Mouse (Mus musculus) forelimb bud, embryonic 11.5 days (tissue): ENCODE results near the gene Hoxc13.

Source experiments
- DNase-seq: peaks from one replicate; pipeline ENCODE4 v3.0.0-alpha.2; 2012; ENCODE audit warnings: low read depth, low spot score

Gene Hoxc13

GRCm38 (mm10) chr15:102936279-102936972 is 15.5 kb downstream of the Hoxc13 start, which contains the start of gene Hoxc12:
Hoxc12 (plus strand) TSS chr15:102936757.
- DNase-seq = no peak

DNA sequence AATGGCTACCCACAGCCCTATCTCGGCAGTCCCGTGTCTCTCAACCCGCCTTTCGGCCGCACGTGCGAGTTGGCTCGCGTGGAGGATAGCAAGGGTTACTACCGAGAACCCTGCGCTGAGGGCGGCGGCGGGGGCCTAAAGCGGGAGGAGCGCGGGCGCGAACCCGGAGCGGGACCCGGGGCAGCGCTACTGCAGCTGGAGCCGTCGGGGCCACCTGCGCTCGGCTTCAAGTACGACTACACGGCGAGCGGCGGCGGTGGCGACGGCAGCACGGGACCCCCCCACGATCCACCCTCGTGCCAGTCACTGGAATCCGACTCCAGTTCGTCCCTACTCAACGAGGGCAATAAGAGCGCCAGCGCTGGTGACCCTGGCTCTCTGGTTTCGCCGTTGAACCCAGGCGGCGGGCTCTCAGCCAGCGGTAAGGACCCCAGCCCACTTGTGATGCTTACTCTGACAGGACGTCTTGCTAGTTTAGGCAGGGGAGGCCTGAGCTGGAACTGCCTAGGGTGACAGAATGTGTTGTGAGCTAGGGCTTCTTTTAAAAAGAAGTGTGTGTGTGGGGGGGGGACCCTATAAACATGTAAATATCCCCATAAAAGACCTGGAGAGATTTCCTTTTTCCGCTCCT is 16.2 kb downstream of the Hoxc13 start:
- DNase-seq = no peak

- DNase-seq = no peak
These were observed 18.6 kb downstream of the Hoxc13 start for GRCm38 (mm10) chr15:102939256-102940155.

GRCm38 (mm10) chr15:102942739-102943467 is 22.0 kb downstream of the Hoxc13 start:
- no peak for DNase-seq

- DNase-seq = no peak
These were observed 22.5 kb downstream of the Hoxc13 start for GRCm38 (mm10) chr15:102943468-102943813.

DNA sequence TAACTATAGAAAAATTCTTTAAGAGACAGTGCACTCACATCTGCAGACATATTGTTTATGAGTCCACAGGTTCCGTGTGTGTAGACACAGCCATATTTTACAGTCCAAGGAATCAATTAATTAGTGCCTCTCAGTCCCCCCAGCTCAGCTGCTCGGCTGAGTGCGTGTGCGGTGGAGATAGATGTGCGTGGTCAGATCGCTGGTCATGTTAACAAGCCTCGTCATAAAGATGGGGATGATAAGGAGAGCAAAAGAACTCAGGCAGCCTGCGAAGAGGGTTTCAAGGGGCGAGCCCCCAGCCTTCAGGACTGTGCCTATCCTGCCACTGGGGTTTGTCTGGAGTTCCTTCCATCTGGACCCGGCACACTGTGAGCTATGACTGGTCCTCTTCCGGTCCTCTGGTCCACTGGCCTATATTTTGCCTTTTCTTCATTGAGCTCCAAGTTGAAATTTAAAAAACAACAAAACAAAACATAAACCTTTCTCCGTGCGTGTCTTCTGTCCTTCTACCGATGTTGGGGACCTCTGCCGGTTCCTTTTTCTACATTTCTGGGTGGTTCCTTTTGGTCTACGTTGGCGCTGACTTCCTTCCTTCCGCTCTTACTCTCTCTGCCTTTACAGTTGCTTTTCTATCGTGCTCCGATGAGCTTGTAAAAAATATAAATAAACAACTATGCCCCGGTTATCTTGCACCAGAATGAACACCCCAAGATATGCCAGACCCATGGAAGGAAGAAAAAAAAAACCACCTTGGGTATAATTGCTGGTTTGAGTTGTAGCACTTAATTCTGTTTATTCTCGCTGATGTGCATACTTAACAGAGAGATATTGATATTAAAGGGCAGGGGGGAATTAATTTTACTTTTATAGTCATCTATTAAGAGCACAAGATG is 24.5 kb downstream of the Hoxc13 start:
- DNase-seq = no peak

DNA sequence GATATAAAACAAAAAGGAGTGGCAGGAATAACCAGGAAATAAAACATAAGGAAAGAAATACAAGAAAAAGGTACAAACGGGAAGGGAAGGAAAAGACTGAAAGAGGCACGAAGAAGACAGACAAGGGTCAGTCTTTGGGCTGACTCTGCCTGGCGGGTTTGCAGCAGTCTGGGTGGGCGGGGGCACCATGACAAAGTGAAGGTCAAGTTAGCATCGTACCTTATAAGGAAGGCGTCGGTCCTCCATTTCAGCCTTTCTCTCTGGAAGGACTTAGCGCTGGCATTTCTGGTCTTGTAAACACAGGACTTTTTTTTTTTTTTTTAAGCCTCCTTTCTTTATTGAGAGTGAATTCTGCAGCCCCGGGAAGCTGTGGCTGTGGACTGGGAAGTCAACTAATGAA is 26.4 kb downstream of the Hoxc13 start:
- no peak for DNase-seq

GRCm38 (mm10) chr15:102948842-102949241 is 27.9 kb downstream of the Hoxc13 start:
- DNase-seq = no peak

- DNase-seq = no peak
These were observed 28.8 kb downstream of the Hoxc13 start for GRCm38 (mm10) chr15:102949696-102950095.

- DNase-seq = no peak
These were observed 30.0 kb downstream of the Hoxc13 start for GRCm38 (mm10) chr15:102950877-102951276.

DNA sequence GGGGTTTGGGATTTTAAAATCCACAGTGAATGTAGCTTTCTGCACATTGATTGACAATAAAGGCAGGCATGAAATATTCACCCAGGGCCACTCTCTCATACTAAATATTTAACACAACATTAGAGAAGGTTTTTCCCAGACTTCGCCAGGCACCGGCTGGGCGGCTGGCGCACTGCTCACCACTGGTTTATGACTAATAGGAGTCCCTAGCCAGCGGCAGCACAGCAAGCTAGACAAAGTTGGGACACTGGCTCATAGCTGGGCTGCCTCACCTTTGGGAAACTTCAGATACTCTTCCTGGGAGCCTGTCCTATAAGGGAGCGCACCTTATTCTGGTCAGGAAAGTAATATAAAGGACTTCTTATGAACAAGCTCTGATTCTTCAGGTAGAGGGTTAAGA is 32.7 kb downstream of the Hoxc13 start:
- DNase-seq = no peak

GRCm38 (mm10) chr15:102954192-102955006 is 33.5 kb downstream of the Hoxc13 start, which contains the start of gene Hoxc11:
Hoxc11 (plus strand) TSS chr15:102954427.
- DNase-seq = no peak

DNA sequence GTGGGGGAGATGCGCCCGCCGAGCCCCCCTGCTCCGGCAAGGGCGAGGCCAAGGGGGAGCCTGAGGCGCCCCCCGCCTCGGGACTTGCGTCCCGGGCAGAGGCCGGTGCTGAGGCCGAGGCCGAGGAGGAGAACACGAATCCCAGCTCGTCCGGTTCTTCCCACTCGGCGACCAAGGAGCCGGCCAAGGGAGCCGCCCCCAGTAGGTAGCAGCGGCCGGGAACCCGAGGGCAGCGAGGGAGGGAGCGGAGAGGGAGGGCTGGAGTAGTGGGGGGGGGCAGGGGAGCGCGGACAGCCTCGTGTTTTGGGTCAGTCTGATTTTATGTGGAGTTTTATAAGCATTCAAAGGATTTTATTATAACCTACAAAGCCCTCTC is 34.1 kb downstream of the Hoxc13 start:
- no peak for DNase-seq

DNA sequence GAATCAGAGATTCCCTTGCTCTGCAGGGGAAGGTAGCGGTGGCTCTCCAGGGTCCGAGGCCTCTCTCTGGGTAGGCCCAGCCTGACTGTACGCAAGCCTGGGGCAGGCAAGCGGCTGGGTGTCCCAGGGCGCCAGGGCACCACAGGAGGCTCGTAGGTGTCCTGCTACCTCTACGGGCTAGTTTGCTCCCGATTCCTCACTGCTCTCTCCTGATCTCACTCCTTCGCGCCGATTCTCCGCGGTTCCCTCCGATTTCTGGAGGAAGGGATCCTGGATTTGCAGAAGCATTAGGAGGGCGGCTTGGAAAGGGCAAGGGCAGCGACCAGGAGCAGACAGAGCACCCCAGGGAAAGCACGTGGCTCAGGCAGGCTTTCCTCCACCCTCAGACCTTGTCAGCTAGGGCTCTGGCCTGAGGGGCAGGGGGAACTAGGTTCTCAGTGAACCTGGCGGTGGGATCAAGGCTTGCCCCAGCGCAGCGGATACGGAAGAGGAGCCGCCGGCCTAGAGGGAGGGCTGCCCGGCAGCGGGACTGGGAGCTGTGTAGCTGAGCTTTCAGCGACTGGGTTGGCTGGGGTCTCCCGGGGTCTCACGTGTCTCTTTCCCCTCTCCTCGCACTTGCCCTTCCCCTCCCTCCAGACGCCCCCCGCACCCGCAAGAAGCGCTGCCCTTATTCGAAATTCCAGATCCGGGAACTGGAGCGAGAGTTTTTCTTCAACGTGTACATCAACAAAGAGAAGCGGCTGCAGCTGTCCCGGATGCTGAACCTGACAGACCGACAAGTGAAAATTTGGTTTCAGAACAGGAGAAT is 35.1 kb downstream of the Hoxc13 start:
- no peak for DNase-seq

DNA sequence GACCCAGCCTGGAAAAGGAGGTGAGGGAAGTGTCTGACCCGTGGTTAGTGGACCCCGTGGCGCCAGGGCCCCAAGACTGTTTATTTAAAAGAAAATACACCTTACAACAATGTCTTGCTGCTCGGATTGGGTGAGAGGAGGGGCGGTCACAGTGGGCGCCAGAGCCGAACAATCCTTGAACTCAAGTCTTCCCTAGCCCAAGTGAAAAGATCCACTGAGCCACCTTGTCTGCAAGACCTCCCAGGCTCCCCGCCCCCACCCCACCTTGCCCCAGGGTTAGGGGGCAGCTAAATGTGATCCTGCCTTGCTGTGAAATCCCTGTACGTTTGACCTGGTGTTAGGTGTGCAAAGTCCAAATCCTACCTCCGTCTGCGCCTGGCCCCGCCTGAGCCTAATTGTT is 36.0 kb downstream of the Hoxc13 start:
- DNase-seq = no peak

DNA sequence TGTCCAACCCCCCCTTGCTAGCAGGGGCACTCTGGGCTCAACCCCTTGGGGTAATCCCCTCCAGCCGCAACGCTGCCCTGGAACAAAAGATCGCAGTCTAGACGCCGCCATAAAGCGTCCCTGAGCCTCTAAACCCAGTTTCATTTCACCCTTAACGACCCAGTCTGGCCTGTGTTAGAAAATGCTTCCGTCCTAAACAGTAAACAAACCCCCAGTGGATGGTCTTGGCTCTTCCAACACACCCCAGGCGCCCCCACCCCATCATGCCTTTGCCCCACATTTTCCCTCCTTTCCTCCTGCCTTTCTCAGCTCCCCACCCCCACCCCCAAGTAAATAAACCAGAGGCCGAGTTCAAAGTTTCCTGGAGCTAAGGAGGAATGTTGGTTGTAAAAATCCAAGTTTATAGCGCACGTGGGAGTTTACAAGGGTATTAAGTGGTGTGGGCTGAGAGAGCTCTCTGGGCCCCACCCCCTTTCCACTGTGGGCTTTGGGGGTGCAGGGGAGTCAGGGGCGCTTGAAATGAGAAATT is 38.8 kb downstream of the Hoxc13 start:
- peak; percentile 85 for DNase-seq

- no peak for DNase-seq
These were observed 40.8 kb downstream of the Hoxc13 start for GRCm38 (mm10) chr15:102961728-102962127.

DNA sequence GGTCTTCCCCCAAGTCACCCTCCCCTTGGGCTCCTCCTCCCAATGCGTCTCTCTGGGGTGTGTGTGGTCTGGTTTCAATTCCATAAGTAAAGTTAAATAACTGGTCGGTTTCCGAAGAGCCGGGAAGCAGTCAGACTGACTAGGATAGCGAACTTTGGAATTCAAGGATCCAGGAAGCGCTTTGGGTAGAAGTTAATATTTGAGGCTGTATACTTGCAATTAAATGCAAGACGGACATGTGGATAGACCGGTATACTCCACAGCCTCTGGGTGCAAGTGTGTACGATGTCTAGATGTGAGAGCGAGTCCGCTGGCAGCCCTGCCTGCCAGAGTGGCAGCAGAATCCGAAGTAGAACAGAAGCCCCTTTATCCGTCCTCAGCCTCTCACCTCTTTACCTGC is 41.6 kb downstream of the Hoxc13 start:
- no peak for DNase-seq

GRCm38 (mm10) chr15:102963259-102963658 is 42.4 kb downstream of the Hoxc13 start:
- DNase-seq = no peak
